Mouse (Mus musculus): ENCODE data around the gene Nck2.

GRCm38 (mm10) chr1:43442568-43442967 is 1.8 kb upstream of the Nck2 start:
- no peak for TF ChIP-seq CTCF (IDR thresholded peaks at IDR 0.05; ENCODE audit: borderline replicate concordance, extremely low read depth, insufficient read depth, insufficient read length)
- TF ChIP-seq POLR2A (IDR thresholded peaks at IDR 0.05; ENCODE audit: borderline replicate concordance, extremely low read depth, insufficient read depth, insufficient read length, poor library complexity, severe bottlenecking) = no peak
